Mouse (Mus musculus): ENCODE results near the gene Pianp.
A peak's percentile ranks its signal among the peaks of the same experiment; 100 is the strongest.

Gene Pianp

DNA sequence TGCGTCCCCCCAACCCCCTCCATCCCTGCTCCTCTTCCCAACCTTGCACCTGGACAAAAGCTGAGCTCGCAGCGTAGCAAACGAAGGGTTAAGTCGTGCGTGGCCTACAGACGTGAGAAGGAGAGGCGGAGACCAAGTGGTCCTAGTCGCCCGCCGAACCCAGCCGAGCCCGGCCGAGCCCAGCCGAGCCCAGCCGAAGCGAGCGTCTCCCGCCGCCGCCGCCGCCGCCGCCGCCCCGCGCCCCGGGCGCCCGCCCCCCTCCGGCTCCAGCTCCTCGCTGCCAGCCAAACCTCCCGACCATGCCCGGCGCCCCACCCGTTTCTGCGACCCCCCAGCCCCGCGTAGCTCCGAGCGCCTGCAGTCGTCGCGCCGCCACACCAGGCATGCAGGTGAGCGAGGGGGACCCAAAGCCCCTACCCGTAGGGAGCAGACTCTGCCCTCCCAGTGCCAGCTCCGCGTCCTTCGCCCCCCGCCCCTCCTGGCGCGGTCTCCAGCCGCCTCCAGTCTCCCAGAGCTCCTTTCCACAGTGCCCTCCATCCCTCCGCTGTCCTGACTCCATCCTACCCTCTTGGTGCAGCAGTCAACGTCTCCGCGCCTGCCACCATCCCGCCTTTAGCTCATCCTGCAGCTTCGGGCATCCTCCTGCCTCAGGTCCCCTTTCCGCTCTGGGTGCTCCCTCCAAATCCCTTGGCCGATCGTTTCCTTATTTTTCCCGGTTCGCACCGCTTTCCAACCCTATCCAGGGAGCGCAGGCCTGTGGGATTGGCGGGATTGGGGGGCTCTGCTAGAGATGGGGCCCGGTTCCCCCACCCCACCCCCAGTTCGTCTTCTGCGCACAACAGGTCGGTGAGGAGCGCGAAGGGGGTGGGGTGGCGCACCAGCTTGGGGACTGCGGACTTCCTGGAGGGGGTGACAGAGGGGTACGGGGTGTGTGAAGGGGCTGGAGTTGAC is at the start of gene Pianp:
Gene Pianp, plus strand, starts transcription at position 144 of the 951 bp plus-strand sequence.
- no peak for DNase-seq (ENCODE audit: low spot score)

DNA sequence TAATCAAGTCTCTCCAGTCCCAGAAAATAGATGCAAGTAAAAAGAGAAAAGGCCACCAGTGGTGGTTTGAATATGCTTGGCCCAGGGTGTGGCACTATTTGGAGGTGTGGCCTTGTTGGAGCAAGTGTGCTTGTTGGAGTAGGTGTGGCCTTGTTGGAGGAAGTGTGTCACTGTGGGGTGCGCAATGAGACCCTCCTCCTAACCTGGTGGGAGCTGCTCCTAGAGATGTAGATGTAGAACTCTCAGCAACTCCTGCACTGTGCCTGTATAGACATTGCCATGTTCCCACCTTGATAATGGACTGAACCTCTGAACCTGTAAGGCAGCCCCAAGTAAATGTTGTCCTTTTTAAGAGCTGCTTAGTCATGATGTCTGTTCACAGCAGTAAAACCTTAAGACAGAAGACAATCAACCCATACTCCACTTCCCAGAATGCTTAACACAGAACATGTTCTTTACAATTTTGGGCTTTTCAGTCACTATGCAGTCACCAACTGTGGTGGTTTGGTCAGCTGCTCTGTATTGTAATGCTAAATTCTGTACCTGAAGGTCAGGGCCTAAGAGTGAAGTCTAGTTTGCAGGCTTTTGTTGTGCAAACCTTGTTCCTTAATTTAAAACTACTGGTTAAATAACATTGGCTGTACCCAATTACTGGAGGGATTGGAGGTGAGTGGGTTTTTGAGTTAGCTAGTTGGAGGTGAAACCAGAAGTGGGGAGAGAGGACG is 42.3 kb upstream of the Pianp start:
- no peak for DNase-seq (ENCODE audit: low spot score)

DNA sequence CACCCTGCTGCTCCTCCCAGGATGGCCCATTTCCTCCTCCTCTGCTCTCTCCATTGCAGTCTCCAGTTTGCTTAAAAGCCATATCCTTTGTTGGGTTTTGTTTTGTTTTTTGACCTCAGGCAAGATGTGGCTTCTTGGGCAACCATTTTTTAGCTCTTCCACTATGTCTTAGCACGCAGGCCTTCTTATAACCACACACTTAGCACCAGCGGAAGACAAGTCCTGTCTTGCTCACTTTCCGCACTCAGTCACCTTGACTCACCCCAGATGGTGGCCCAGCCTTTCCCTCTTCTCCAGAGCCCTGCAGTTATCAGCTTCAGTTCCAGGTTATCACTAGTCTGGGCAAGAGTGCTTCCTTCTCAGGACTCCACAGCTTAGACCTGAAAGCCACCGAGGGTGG is 41.3 kb upstream of the Pianp start:
- DNase-seq (ENCODE audit: low spot score), result no peak

GRCm38 (mm10) chr6:124958127-124958526 is 38.4 kb upstream of the Pianp start:
- no peak for DNase-seq (ENCODE audit: low spot score)

DNA sequence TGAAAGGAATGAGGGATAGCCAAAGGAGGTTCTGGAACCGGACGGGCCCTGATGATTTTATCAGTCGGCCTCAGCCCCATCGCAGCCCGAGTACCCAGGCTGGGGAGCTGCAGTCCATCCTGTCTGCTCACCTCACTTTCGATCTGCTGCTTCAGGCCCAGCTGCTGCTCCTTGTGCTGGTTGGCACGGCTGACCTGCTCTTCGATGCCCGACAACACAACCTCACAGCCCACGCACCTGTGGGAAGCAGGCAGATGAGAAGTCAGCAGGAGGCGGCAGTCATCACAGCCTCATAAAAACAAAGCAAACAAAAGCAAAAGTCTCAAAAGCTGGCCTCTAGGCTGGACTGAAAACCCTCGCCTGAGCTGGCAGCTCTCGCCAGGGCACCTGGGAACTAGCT is 36.5 kb upstream of the Pianp start:
- no peak for DNase-seq (ENCODE audit: low spot score)

GRCm38 (mm10) chr6:124961021-124961420 is 35.5 kb upstream of the Pianp start:
- DNase-seq (ENCODE audit: low spot score), result no peak

GRCm38 (mm10) chr6:124964638-124965037 is 31.9 kb upstream of the Pianp start:
- DNase-seq (ENCODE audit: low spot score), result no peak

DNA sequence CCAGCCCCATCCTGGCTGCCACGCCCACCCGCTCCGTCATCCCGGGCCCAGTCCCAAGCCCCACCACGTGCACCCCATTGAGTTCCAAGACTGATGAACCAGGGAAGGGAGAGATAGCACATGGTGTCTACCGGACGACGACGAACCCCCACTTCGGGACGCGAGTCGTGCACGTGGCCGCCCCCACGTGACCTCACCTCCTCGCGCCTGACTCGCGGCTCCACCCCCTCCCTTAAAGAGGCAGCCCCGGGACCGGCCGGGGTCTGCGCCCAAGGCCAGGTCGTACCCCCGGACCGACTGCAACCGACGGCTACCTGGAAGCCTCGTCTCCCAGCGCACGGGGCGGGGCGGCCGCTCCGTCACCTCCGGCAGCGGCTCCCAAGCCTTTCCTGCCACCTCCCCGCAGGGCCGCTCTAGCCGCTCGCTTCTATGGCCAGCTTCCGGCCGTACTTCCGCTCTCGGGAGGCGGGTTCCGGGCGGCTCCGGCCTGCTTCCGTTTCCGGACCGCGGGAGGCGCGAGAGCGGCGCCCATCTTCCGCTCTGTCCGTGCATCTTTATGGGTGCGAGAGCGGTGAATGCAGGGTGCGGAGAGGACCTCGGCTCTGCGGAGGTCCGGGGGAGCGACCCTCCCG is 31.3 kb upstream of the Pianp start, which contains the start of gene Cops7a:
Gene Cops7a, minus strand, starts transcription at position 451 of the 632 bp plus-strand sequence.
- peak; percentile 79 for DNase-seq (ENCODE audit: low spot score)

DNA sequence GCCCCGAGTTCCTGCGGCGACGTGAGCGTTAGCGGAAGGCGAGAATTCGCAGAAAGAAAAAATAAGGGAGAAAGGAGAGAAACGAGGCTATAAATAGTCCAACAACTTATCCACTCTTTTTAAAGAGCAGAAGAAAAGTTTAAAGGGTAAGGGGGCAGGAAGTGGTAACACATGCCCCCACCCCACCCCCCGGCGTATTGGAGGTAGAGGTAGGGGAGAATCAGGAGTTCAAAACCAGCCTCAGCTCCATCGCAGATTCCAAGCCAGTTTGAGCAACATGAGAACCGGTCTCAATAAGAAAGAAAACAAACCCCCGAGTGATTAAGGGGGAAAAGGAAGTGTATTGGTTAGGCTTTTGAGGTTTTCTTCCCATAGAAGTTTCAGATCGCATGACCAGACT is 30.7 kb upstream of the Pianp start:
- no peak for DNase-seq (ENCODE audit: low spot score)

DNA sequence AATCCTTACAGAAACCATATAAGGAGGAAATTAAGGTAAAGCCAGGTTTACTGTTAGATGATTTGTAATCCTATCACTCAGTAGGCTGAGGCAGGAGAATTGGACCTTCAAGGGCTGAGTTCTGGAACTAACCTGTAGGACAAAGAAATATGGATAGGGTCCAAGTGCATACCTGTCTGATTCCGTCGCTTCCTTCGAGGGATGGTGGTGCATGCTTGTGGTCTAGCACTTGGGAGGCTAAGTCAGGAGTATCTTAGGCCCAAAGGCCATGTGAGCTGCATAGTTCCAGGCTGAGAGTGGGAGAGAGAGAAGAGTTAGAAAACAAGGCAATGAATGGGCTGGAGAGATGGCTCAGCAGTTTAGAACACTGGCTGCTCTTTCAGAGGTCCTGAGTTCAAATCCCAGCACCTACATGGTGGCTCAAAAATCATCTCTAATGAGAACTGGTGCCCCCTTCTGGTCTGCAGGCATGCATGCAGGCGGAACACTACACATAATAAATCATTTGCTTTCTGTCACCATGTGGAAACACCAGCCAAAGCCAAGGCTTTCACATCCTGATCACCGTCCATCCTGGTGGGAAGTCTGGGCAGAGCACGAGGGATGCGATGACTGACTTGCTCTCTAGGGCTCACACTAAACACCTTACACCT is 29.9 kb upstream of the Pianp start:
- DNase-seq (ENCODE audit: low spot score), result no peak

DNA sequence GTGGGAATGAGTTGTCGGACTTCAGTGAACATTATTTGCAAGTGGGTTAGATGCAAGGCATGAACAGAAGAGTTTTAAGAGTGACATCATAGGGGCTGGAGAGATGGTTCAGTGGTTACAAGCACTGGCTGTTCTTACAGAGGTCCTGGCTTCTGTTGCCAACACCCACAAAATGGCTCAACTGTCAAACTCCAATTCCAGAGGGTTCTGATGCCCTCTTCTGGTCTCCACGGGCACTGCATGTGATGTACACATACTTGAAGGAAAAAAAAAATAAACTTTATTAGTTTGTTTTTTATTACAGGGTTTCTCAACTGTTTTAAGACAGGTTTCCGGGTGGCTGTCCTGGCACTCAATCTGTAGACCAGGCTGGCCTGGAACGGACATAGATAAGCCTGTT is 28.7 kb upstream of the Pianp start:
- DNase-seq (ENCODE audit: low spot score), result no peak

DNA sequence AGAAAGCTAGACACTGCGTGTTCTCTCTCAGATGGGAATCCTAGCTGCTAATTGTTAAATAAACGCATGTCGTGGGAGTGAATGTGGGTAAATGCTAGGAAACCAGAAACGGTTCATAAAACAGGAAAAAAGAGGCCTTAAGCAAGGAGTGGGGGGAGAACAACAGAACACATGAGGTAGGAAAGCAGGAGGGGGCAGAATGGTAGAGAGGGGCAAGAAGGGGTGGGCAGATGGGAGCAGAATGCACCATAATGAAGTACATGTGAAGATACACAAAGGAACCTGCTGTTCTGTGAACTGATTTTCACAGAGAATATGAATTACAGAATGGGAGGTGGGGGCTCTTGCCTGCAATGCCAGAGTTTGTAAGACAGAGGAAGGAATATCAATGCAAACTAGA is 4.3 kb upstream of the Pianp start:
- DNase-seq (ENCODE audit: low spot score), result no peak

DNA sequence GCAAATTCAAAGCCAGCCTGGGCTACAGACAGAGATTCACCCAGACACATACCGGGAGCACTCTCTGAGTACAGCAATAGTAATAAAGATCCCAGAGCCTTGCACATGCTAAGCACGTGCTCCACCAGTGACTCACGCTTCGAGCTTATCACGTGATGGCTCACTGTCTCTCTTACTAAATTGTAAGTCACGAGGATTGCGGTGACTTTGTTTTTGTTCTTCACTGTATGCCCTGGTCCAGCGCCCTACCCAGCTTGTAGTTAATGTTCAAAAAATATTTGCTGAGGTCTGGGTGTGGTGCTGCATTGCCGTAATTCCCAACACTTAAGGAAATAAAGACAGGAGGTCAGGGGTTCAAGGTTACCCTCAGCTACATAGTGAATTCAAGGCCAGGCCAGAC is 3.1 kb upstream of the Pianp start:
- DNase-seq (ENCODE audit: low spot score), result no peak

GRCm38 (mm10) chr6:124993876-124994275 is 2.6 kb upstream of the Pianp start:
- DNase-seq (ENCODE audit: low spot score), result no peak

DNA sequence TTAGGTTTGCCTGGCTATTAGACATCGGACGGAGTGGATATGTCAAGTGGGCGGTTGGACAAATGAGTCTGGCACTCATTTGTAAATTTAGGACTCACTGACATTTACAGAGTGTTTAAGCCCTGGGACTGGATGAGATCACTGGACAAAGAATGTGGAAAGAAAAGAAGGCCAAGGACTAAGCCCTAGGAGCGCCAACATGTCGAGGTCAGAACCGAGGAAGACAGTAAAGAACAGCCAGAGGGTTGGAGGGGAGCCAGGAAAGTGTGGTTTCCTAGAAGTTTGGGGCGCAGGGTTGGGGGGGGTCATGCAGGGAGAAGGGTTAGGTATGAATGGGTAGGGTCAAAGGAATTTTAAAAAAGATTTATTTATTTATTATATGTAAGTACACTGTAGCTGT is 1.2 kb upstream of the Pianp start:
- DNase-seq (ENCODE audit: low spot score), result no peak

- no peak for DNase-seq (ENCODE audit: low spot score)
These were observed 577 bp upstream of the Pianp start for GRCm38 (mm10) chr6:124995831-124996403.

- no peak for DNase-seq (ENCODE audit: low spot score)
These were observed 1.6 kb downstream of the Pianp start for GRCm38 (mm10) chr6:124998066-124998465.

- DNase-seq (ENCODE audit: low spot score), result no peak
These were observed 2.6 kb downstream of the Pianp start for GRCm38 (mm10) chr6:124999091-124999490.

GRCm38 (mm10) chr6:124999546-124999945 is 3.1 kb downstream of the Pianp start:
- no peak for DNase-seq (ENCODE audit: low spot score)

DNA sequence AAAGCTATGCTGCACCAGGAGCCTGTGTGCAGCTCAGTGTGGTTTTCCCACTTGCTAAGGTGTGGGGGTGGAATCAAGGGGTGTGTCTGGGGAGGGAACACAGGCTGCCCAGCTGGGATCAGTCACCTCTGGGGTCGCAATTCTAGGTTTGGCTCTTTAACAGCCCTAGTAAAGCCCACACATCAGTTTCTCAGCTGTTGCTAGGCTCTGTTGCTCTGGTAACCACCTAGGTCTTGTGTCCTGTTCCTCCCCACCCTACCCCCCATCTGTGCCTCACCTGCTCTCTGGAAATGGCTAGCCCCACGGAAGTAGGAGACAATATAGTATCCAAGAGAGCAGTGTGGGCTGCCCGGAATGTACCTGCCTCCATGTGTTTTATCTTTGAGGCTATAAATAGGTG is 7.2 kb downstream of the Pianp start:
- DNase-seq (ENCODE audit: low spot score), result no peak

DNA sequence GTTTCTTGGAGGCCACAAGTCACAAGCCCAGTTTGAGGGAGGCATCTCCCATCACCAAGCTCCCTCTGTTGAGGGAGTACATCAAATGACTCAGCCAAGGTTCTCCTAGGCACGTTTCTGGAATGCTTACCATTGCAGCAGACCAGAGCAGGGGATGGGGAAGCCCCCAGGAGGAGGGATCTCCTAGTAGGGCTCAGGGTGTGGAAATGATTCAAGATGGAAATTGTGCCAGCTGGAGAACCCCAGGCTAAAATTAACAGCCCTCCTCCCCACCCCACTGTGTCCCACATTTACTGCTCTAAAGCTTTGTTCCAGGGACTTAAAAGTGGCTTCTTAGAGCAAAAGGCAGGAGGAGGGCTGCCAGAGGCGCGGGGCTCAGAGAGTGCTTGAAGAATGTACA is 8.6 kb downstream of the Pianp start:
- no peak for DNase-seq (ENCODE audit: low spot score)

DNA sequence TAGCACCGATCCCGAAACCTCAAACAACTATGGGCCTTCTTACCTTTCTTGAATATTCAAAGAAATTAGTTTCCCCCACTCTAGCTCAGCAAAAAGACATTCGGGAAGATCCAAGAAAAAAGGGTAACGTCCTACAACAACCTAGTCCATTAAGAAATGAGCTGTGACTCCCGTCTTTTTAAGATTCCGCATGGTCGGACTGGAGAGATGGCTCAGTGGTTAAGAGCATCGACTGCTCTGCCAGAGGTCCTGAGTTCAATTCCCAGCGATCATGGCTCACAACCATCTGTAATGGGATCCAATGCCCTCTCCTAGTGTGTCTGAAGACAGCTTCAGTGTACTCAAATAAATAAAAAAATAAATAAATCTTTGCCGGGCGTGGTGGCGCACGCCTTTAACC is 11.6 kb downstream of the Pianp start:
- no peak for DNase-seq (ENCODE audit: low spot score)
